Mouse (Mus musculus) testis, postnatal 10 days (tissue): ENCODE measurements around the gene Myof.

Experiments used
- DNase-seq: peaks from one replicate; pipeline ENCODE4 v3.0.0; 2021; ENCODE audit warnings: low spot score

Myof gene

DNA sequence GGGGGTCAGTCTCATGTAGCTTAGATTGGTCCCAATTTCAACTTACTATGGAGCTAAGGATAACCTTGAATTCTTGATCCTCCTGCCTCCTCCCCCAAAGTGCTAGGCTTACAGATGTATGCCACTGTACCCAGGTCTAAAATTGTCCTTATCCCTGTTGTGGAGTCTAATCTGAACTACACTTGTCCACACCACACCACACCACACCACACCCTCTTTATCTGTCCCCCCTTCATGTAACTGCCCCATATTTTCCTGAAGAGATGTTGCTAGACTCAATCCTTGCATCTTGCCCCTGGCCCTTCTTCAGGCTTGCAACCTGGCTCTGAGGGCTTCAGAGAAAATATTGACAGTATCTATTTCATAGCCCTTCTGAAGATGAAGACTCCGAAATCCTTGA, 169.9 kb downstream of the Myof start:
- DNase-seq, result no peak

DNA sequence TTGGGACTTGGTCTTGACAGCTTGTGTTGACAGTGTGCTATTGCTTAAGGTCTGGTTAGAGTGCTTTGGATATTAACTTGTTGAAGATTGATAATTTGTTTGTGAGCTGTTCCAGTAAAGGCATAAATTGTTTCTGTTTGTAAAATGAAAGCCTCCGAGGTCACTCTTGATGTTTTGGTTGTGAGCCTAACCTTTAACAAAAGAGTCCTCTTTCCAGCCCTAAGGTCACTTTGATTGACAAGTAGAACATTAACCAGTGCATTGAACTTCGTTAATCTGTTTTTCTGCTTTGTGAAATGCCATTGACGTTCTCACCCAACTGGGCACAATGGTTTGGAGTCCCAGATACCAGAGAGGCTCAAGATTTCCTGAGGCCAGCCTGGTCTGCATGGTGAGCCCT, 175.8 kb downstream of the Myof start:
- DNase-seq, result no peak

DNA sequence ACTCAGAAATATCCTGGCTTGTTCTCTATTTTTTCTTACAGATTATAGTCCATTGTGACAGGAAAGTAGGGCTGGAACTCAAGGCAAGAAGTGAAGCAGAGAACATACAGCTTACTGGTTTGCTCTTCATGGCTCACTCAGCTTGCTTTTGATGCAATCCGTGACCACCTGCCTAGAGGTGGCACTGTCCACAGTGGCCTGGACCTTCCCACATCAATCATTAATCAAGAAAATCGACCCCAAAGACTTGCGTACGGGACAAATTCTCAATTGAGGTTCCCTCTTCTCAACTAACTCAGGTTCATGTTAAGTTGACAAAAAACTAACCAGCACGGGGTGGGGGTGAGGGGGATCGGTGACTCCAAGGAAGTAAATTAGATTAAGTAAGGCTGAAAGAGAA, 176.4 kb downstream of the Myof start:
- no peak for DNase-seq

DNA sequence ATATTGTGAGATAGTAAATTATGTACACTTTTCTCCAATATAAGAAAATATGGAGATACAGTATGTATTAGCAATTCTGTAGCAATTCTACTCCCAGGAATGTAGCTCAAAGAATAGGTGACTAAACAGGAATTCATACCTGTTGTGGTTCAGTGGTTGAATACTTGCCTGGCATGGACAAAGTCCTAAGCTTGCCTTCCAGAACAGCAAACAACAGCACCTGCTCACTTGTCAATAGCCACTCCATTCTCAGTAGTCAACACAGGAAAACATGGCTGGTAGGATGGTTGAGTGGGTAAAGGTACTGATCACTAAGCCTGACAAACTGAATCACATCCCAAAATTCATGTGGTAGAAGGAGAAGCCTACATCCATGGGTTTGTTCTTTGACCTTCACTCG, 182.2 kb downstream of the Myof start:
- DNase-seq, result no peak

DNA sequence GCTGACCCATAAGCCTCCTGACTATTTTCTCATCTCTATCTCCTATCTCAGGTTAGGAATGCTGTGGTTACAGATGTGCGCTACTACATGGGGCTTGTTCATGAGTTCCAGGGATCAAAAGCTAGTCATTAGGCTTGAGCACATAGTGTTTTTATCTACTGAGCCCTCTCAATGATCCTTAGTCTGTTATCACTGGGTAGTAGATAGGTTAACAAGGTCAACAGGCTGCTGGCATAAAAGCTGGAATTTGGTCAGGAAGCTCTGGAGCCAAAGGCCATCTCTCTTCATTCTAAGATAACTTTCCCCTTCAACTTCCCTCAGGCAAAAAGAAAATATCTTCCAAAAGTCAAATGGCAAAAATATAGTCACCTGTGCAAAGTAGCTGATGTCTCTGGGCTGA, 183.1 kb downstream of the Myof start:
- no peak for DNase-seq

DNA sequence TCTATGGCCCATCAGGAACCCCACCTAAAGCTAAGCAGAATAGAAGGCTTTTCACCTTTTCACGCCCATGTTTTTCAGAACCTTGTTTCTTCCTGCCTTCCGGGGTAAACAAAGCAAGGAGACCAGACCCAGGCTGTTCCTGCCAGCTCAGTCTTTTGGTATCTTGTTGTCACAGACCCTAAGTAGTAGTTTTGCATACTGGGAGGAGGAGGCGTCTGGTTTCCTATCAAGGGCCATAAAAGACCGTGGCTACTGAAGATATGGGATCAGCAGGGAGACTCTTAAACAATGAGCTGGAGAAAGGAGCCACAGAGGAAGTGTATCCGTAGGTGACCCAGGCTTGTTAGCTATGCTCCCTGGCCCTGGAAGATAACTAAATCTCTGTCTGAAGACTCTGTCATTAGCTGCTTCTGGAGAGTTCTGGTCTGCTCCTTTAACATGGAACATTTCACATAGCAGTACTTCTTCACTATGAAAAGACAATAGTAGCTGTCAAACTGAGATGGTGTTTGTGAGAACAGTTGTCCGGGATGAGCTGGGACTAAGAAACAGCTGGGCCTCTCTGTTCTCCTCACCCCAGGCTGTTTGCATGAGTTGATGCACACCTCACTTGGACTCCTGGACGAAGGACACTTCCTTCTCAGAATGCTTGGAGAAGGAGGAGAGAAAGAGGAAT, 184.8 kb downstream of the Myof start:
- DNase-seq, result no peak

DNA sequence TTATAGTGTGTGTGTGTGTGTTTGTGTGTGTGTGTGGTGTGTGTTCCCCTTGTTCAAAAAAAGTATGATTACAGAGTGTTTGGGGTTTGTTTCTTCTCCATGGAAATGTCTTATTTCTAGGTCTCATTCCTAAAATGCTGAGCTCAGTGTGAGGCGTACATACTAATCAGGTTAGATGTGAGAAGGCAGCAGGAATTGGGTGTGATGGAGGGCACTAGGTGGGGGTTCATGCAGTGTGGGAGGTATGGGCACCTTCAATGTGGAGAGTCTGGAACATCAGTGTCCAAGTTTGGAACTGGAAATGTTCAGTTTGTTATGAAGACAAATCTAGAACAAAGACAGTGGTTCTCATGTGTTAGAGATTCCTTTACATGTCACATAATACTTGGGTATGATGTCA, 191.3 kb downstream of the Myof start:
- DNase-seq, result no peak

DNA sequence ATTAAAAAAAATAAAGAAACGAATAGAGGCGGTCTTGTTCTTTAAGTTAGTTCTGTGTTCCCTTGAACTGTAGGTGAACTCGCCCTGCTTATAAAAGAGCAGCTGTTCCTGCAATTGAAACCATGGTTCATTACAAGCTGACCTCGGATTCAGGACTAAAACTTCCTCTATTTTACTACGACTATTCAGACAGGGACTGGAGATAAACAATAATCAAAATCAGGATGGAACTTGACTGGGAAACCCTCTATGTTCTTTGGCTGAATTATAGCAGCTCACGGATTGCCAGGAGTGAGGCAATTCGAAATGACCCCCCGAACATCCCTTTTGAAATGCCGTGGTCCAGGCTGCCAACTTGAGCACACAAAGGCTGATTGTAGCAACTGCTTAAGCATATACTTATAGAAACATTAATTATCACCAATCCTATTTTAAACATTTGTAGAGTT, 191.8 kb downstream of the Myof start:
- DNase-seq, result no peak
